Mouse (Mus musculus): ENCODE results near the gene Rap1a. TPM values are rescaled to one million over a fixed set of nuclear protein-coding genes. Genes with fewer than 3 reads are reported as not detected.

Gene Rap1a
- total and polyA plus RNA-seq, 2 experiments from 2014 or later, result 17.8 to 91.0 TPM

DNA sequence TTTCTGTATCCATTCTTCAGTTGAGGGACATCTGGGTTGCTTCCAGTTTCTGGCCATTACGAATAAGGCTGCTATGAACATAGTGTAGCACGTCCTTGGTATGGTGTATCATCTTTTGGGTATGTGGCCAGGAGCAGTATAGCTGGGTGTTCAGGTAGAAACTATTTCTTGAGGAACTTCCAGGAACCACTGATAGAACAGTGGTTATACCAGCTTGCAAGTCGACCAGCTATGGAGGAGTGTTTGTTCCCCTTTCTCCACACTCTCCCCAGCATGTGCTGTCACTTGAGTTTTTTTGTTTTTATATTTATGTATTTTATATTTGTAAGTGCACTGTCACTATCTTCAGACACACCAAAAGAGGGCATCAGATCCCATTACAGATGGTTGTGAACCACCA lies 13.8 kb downstream of the Rap1a start:
- 86% methylated on average over 3 of the region's 3 CpGs for WGBS
- H3K4me3 ChIP-seq (ENCODE audit: low read depth, low read length), result no peak overlapping the region
- no peak for TF ChIP-seq CTCF (IDR thresholded peaks at IDR 0.05; ENCODE audit: low read depth)
- TF ChIP-seq EP300 (IDR thresholded peaks at IDR 0.05; ENCODE audit: low read depth), result no peak
- H3K4me2 ChIP-seq (ENCODE audit: low read depth, low read length), result no peak overlapping the region
- H3K27me3 ChIP-seq (ENCODE audit: control insufficient read depth, insufficient read depth, low read length), result no peaks in the 10 kb centered on the region
- 0 out of 2 replicates have a peak, but pooled peaks cover 5% of the 10 kb centered on the region for H3K9me3 ChIP-seq (replicated peaks; ENCODE audit: control insufficient read depth, low read length)
- peaks cover 12% of the 10 kb centered on the region; the same call in 1 of the 2 replicates for H3K4me1 ChIP-seq (ENCODE audit: control insufficient read depth, insufficient read depth)
- DNase-seq (ENCODE audit: low spot score), result no peak
- ATAC-seq (ENCODE audit: insufficient read depth, low read depth), result no peak
- no peak overlapping the region for H3K27ac ChIP-seq (ENCODE audit: low read depth)
- no peak overlapping the region for H3K9ac ChIP-seq (replicated peaks; ENCODE audit: low read depth, low read length)
- H3K36me3 ChIP-seq (replicated peaks; ENCODE audit: control insufficient read depth, insufficient read depth, low read length), result 0 out of 2 replicates have a peak, but pooled peaks cover 5% of the 10 kb centered on the region

DNA sequence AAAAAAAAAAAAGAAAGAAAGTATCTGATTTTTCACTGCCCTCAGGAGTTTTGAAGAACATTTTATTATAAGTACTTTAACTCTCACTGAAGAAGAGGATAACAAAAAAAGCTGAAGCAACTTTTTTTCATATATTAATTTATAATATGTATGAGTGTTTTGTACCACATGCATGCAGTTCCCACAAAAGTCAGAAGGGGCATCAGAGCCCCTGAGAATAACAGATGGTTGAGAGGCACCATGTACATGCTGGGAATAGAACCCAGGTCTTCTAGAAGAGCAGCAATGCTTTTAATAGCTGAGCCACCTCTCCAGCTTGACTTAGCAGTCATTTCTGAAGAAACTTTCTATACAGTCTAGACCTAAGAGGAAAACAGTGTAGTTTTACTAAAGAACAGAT lies 15.3 kb downstream of the Rap1a start:
- TF ChIP-seq EP300 (IDR thresholded peaks at IDR 0.05; ENCODE audit: low read depth), result no peak
- 0 out of 2 replicates have a peak, but pooled peaks have one; percentile 4 for TF ChIP-seq CTCF (IDR thresholded peaks at IDR 0.05; ENCODE audit: low read depth)
- ATAC-seq (ENCODE audit: insufficient read depth, low read depth), result no peak

DNA sequence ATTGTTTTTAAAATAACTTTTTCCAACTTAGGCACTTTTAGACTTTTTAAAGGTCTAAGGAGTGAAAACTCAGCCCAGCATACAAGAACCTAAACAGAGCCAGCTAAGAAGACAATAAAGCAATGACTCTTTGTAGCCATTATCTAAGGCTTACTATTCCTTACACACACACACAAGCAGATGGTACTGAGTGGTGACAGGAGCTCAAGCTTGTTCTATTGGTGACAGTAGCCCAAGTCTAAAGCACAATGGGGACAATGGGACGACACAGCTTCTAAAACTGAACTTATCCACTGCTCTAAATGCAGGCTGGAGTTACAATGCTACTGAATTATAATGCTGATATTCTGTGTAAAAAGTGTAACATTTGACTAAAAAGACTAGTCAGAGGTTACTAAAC lies 17.3 kb downstream of the Rap1a start:
- H3K36me3 ChIP-seq (replicated peaks; ENCODE audit: control insufficient read depth, insufficient read depth, low read length), result 0 out of 2 replicates have a peak, but pooled peaks cover 5% of the 10 kb centered on the region
- H3K4me3 ChIP-seq (ENCODE audit: low read depth, low read length), result no peak overlapping the region
- H3K4me2 ChIP-seq (ENCODE audit: low read depth, low read length), result no peak overlapping the region
- ATAC-seq (ENCODE audit: insufficient read depth, low read depth), result no peak
- no peaks in the 10 kb centered on the region for H3K27me3 ChIP-seq (ENCODE audit: control insufficient read depth, insufficient read depth, low read length)
- TF ChIP-seq EP300 (IDR thresholded peaks at IDR 0.05; ENCODE audit: low read depth), result no peak
- no peak for TF ChIP-seq CTCF (IDR thresholded peaks at IDR 0.05; ENCODE audit: low read depth)
- no peak overlapping the region for H3K27ac ChIP-seq (ENCODE audit: low read depth)
- 0 out of 2 replicates have a peak, but pooled peaks cover 5% of the 10 kb centered on the region for H3K9me3 ChIP-seq (replicated peaks; ENCODE audit: control insufficient read depth, low read length)
- WGBS, result 50% methylated on average over 1 of the region's 1 CpGs
- no peak overlapping the region for H3K9ac ChIP-seq (replicated peaks; ENCODE audit: low read depth, low read length)
- peaks cover 16% of the 10 kb centered on the region; the same call in 1 of the 2 replicates for H3K4me1 ChIP-seq (ENCODE audit: control insufficient read depth, insufficient read depth)
- DNase-seq (ENCODE audit: low spot score), result no peak

More for the DNA sequence above, 15.3 kb downstream of the Rap1a start:
- Histone ChIP-seq H3K4me2 (ENCODE audit: low read depth, low read length) (no peak overlapping the region), H3K4me3 (ENCODE audit: low read depth, low read length) (no peak overlapping the region), H3K9me3 (replicated peaks; ENCODE audit: control insufficient read depth, low read length) (0 out of 2 replicates have a peak, but pooled peaks cover 5% of the 10 kb centered on the region), H3K27me3 (ENCODE audit: control insufficient read depth, insufficient read depth, low read length) (no peaks in the 10 kb centered on the region), H3K36me3 (replicated peaks; ENCODE audit: control insufficient read depth, insufficient read depth, low read length) (0 out of 2 replicates have a peak, but pooled peaks cover 5% of the 10 kb centered on the region), H3K9ac (replicated peaks; ENCODE audit: low read depth, low read length) (no peak overlapping the region), H3K27ac (ENCODE audit: low read depth) (no peak overlapping the region), H3K4me1 (ENCODE audit: control insufficient read depth, insufficient read depth) (peaks cover 16% of the 10 kb centered on the region; the same call in 1 of the 2 replicates)
- DNase-seq (ENCODE audit: low spot score), result no peak

DNA sequence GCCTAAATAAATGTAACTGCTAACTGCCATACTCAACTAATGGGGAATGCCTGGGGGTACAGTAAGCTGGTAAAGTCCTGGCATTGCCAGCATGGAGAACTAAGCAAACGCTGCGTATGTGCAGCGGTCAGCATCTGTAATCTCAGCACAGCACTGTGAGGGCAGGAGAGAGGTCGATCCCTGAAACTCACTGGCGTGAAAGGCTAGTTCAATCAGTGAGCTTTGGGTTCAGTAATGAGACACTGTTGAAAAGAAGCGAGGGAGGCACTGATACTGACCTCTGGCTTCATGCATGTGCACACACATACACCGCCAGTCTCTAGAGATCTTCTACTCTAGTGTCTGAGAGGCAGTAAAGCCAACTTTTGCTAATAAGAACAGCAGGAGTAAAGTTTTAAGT lies 18.7 kb downstream of the Rap1a start:
- no peaks in the 10 kb centered on the region for H3K27me3 ChIP-seq (ENCODE audit: control insufficient read depth, insufficient read depth, low read length)
- no peaks in the 10 kb centered on the region for H3K9me3 ChIP-seq (replicated peaks; ENCODE audit: control insufficient read depth, low read length)
- H3K36me3 ChIP-seq (replicated peaks; ENCODE audit: control insufficient read depth, insufficient read depth, low read length), result 0 out of 2 replicates have a peak, but pooled peaks cover 5% of the 10 kb centered on the region
- peaks cover 16% of the 10 kb centered on the region; the same call in 1 of the 2 replicates for H3K4me1 ChIP-seq (ENCODE audit: control insufficient read depth, insufficient read depth)
- ATAC-seq (ENCODE audit: insufficient read depth, low read depth) (no peak), DNase-seq (ENCODE audit: low spot score) (no peak)
- 65% methylated on average over 7 of the region's 7 CpGs for WGBS
- TF ChIP-seq CTCF (IDR thresholded peaks at IDR 0.05; ENCODE audit: low read depth) (no peak), EP300 (IDR thresholded peaks at IDR 0.05; ENCODE audit: low read depth) (no peak)
- H3K4me3 ChIP-seq (ENCODE audit: low read depth, low read length), result no peak overlapping the region
- no peak overlapping the region for H3K9ac ChIP-seq (replicated peaks; ENCODE audit: low read depth, low read length)
- H3K27ac ChIP-seq (ENCODE audit: low read depth), result no peak overlapping the region
- H3K4me2 ChIP-seq (ENCODE audit: low read depth, low read length), result no peak overlapping the region

DNA sequence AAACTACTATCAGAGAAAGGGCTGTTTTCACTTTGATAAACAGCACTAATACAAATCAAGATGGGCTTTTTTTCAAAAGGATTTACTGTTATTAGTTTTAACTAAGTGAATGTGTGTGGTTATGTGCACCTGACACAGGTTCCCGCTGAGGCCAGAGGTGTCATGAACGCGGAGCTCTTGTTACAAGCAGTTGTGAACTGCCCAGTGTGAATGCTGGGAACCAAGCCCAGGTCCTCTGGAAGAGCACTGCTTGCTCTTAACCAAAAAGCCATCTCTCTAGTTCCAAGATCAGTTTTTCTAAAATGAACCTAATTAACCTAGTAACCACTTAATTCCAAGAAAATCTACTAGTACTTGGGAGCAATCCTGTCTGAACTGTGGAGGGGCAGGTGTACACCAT lies 23.1 kb downstream of the Rap1a start:
- WGBS, result 96% methylated on average over 3 of the region's 3 CpGs
- no peak for ATAC-seq (ENCODE audit: insufficient read depth, low read depth)

DNA sequence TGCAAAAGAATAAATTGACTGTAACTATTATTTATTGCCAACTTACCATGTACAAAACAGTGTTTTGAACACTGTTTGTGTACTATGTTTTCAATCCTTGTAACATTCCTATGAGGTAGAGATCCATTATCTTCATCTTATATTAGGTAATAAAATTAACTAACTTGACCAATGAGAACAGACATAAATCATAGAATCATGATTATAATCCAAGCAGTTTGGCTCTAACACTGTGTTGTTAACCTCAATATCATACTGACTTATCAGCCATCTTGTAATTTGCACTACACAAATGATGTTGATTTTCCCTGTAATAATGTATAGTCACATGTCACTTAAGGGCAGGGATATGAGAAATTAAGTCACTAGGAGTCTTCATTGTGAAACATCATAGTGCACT lies 26.6 kb downstream of the Rap1a start:
- TF ChIP-seq EP300 (IDR thresholded peaks at IDR 0.05; ENCODE audit: low read depth), result no peak
- TF ChIP-seq CTCF (IDR thresholded peaks at IDR 0.05; ENCODE audit: low read depth), result no peak
- Histone ChIP-seq H3K9ac (replicated peaks; ENCODE audit: low read depth, low read length) (no peak overlapping the region), H3K9me3 (replicated peaks; ENCODE audit: control insufficient read depth, low read length) (peaks cover 3% of the 10 kb centered on the region; the same call in 1 of the 2 replicates), H3K4me1 (ENCODE audit: control insufficient read depth, insufficient read depth) (no peaks in the 10 kb centered on the region), H3K36me3 (replicated peaks; ENCODE audit: control insufficient read depth, insufficient read depth, low read length) (no peaks in the 10 kb centered on the region), H3K4me2 (ENCODE audit: low read depth, low read length) (no peak overlapping the region), H3K4me3 (ENCODE audit: low read depth, low read length) (no peak overlapping the region), H3K27me3 (ENCODE audit: control insufficient read depth, insufficient read depth, low read length) (no peaks in the 10 kb centered on the region), H3K27ac (ENCODE audit: low read depth) (no peak overlapping the region)
- ATAC-seq (ENCODE audit: insufficient read depth, low read depth) (no peak), DNase-seq (ENCODE audit: low spot score) (no peak)

More for the DNA sequence above, 23.1 kb downstream of the Rap1a start:
- no peaks in the 10 kb centered on the region for H3K9me3 ChIP-seq (replicated peaks; ENCODE audit: control insufficient read depth, low read length)
- TF ChIP-seq CTCF (IDR thresholded peaks at IDR 0.05; ENCODE audit: low read depth) (no peak), EP300 (IDR thresholded peaks at IDR 0.05; ENCODE audit: low read depth) (no peak)
- no peak overlapping the region for H3K4me2 ChIP-seq (ENCODE audit: low read depth, low read length)
- H3K36me3 ChIP-seq (replicated peaks; ENCODE audit: control insufficient read depth, insufficient read depth, low read length), result no peaks in the 10 kb centered on the region
- no peak overlapping the region for H3K27ac ChIP-seq (ENCODE audit: low read depth)
- no peak overlapping the region for H3K9ac ChIP-seq (replicated peaks; ENCODE audit: low read depth, low read length)
- no peaks in the 10 kb centered on the region for H3K27me3 ChIP-seq (ENCODE audit: control insufficient read depth, insufficient read depth, low read length)
- no peak overlapping the region for H3K4me3 ChIP-seq (ENCODE audit: low read depth, low read length)
- H3K4me1 ChIP-seq (ENCODE audit: control insufficient read depth, insufficient read depth), result 0 out of 2 replicates have a peak, but pooled peaks cover 7% of the 10 kb centered on the region
- no peak for DNase-seq (ENCODE audit: low spot score)

Measured in heart, postnatal 0 days (tissue).